Mouse (Mus musculus): ENCODE data around the gene Wdr20.

Gene Wdr20

DNA sequence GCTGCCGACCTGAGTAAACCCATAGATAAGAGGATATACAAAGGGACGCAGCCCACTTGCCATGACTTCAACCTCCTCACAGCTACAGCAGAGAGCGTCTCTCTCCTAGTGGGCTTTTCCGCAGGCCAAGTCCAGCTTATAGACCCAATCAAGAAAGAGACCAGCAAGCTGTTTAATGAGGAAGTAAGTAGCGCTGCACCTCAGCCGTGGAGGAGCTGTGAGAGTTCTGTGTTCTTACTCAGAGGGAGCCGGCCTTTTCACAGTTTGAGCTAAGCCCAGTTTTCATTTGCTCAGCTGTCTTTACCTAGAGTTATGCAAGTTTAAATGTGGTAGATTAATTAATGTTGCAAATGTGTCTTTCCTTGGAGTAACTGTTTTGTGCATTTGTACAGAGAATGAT is 41.6 kb downstream of the Wdr20 start:
- no peak for DNase-seq (ENCODE audit: low spot score)

- DNase-seq (ENCODE audit: low spot score) = no peak
Observed at GRCm38 (mm10) chr12:110781181-110781580, 43.4 kb downstream of the Wdr20 start.

DNA sequence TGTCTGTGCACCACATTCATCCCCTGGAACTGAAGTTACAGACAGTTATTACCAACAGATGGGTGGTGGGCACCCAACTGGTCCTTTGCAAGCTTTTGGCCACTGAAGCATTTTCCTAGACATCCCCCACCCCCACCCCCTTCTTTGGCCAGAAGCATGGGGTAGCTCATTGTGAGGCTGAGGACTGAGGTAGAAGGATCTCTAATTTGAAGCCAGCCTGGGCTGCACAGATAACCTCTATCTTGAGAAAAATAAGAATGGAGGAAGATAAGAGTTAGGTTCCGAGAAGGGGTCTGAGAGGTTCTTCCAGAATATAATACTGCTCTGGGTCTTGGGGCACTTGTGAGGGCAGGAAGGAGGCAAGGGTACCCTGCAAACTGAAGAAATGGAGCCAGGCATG is 44.5 kb downstream of the Wdr20 start:
- no peak for DNase-seq (ENCODE audit: low spot score)

- DNase-seq (ENCODE audit: low spot score) = no peak
Observed at GRCm38 (mm10) chr12:110784211-110784610, 46.5 kb downstream of the Wdr20 start.

DNA sequence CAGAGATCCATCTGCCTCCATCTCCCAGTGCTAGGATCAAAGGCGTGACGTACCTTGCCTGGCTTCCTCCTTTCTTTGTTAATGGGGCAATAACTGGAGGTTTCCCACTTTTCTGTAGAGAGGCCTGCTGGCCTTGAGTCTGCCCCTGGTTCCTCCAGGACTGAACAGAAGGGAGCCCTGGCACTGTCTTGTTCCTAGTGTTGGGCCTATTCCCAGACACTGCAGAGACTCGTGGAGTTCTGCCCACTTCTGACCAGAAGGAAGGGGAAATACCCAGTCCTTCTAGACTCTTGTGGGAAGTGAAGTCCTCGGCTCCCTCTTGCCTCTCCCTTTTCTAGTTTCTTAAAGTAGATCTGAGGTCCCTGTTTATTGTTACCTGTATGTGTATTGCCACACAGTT is 48.5 kb downstream of the Wdr20 start:
- DNase-seq (ENCODE audit: low spot score) = no peak

GRCm38 (mm10) chr12:110790580-110790979 is 52.8 kb downstream of the Wdr20 start:
- DNase-seq (ENCODE audit: low spot score) = no peak

DNA sequence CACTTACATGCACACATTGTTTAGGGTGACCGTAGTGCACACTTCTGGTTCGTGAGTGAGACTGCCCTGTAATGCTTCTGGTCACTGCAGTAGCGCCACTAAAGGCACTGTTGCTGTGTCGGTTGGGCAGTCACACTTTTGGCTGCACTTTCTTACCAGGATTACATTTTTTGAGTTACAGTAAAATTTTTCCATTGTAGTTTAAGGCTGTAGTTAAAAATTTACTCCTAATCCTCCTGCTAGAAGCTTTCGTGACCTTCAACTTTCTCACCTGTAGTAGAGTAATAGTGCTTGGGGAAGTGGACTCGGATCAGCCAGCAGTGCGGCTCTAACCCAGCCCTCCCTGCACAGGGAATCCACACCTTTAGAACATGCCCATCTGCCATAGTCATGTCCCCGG is 53.3 kb downstream of the Wdr20 start:
- DNase-seq (ENCODE audit: low spot score) = no peak

GRCm38 (mm10) chr12:110795035-110795434 is 57.3 kb downstream of the Wdr20 start:
- no peak for DNase-seq (ENCODE audit: low spot score)

- no peak for DNase-seq (ENCODE audit: low spot score)
Observed at GRCm38 (mm10) chr12:110796748-110797147, 59.0 kb downstream of the Wdr20 start.

DNA sequence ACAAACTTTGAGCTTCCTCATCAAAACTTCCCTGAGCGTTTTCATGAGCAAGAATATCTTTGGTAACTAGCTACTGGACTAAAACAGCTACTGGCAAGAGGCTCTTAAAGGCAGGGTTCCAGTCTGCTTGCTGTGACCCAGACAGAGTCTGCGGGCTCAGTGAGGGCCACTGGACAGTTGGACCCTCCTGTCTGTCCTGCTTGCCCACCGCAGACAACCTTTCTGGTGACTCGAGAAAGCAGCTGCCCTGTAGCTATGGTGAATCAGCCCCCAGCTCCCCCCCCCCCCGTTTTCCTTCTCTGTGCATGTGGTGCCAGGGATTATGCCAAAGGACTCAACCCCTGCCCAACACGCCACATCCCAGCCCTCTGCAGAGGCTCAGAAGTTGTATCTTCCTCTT is 59.5 kb downstream of the Wdr20 start:
- no peak for DNase-seq (ENCODE audit: low spot score)

DNA sequence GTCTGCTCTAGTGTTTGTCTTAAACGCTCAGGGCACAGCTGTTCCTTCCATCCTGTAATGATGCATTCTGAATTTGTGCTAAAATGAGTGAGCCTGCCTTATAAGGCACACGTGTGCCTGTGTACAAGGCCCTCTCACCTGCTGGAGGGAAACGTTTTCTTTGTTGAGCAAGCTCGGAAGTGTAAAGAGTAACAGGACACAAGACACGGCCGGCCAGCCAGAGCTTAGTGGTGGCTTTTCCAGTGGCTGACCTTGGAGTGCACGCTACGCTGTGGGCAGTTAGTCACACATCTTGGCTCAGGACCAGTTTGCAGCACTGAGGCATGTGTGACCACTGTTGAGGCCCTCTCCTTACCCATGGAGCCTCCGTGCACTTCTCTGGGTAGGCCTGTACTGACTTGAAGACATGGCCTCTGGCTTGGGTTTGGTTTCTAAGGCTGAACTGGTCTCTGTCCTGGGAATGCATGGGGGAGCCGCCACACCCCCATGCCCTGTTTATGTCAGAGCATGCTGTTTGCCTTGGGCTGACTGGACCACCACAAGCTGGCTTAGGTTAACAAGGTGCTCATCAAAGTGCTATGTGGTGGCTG is 60.2 kb downstream of the Wdr20 start:
- DNase-seq (ENCODE audit: low spot score) = no peak

DNA sequence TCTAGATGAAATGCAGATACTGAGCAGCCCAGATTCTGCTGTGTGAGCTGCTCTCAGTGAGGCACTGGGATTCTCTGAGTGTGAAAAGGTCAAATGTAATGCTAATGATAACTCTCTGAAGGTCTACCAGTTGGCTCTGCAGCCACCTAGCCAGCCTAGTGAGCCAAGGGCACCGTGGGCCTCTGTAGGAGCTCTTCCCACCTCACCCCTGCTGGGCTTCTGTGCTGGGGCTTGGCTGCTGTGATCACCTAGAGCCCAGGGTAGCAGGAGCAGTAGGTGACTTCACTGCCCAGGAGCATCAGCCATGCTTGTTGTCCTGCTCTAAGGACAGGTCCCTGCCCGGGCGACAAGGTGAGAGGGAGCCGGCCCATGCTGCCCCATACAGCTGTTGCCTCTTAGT is 61.5 kb downstream of the Wdr20 start:
- DNase-seq (ENCODE audit: low spot score) = no peak

- no peak for DNase-seq (ENCODE audit: low spot score)
Observed at GRCm38 (mm10) chr12:110801876-110802464, 64.2 kb downstream of the Wdr20 start.

DNA sequence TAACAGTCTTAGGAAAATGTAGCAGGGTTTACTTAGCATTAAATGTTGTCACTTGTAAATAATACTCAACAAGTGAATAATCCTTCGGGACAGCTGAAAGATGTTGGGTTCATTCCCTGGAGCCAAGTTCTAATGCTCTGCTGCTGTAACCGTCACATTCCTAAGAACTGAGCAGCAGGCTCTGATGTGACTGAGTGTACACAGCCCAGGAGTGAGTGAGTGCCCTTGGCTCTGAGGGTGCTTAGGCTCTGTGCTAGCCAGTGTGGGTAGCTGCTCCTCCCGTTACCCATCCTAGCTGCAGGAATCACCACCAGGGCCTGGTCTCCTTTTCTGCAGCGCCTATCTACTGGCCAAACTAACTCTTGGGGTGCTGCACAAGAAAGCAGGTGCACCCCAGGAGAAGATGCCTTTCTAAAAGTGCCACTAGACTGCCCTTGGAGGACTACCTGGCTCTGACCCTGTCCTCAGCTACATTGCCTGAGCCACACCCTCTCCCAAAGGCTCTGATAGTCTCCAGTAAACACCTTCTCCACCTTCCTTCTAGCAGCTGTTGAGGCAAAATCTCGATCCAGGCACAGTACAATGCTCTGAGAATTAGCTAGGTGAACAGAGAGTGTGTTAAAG is 65.0 kb downstream of the Wdr20 start:
- no peak for DNase-seq (ENCODE audit: low spot score)

DNA sequence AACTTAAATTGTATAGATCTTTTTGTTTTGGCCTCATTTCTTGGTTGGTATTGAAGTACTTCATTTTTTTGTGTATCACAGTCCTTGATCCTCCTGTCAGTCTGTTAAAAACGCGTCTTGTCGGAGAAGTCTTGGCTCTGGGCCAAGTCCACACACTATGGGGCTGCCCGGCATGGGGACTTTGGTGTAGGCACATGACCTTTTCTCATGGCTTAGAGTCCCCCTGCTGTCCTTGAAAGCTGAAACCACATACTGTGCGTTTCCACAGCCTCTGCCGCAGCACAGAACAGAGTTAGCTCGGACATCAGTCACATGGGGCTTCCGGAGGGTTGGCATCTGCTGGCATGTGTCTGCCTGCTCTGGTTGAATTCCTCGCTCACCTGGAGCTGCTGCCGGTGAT is 66.5 kb downstream of the Wdr20 start:
- no peak for DNase-seq (ENCODE audit: low spot score)

GRCm38 (mm10) chr12:110806301-110806970 is 68.7 kb downstream of the Wdr20 start:
- no peak for DNase-seq (ENCODE audit: low spot score)

DNA sequence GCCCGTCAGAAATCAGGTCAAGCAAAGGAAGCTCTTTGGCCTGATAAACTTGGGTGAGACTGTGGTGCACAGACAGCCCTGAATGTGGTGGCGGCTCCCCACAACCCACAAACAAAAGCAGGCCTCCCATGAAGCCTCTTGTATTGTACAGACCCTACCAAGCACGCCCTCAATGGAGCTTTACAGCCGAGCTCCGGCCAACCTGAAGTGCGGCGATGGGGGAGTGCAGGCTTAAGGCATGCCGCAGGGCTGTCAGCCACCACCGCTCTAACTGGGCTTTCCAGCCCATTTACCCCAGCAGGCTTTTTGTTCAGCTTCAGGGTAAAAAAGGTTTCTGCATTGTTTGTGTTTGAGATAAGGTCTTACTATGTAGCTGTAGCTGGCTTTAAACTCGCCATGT is 70.7 kb downstream of the Wdr20 start:
- DNase-seq (ENCODE audit: low spot score) = no peak

DNA sequence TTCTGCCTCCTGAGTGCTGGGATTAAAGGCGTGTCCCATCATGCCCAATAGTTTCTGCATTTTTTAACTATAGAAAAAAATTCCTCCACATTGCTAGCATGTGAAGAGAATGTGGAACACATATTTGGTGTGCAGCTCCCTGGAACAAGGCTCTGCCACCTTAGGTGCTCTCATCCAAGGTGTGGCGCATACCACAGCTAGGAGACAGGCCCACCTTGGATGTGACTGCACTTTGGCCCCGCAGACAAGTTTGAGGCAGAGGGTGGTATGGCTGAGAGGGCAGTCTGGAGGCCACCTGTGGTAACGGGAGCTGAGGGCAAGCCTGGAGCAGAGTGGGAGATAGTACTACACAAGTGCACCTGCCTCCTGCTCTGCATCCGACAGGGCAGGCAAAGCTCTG is 71.1 kb downstream of the Wdr20 start:
- DNase-seq (ENCODE audit: low spot score) = no peak

GRCm38 (mm10) chr12:110813132-110813531 is 75.4 kb downstream of the Wdr20 start:
- DNase-seq (ENCODE audit: low spot score) = no peak

- DNase-seq (ENCODE audit: low spot score) = no peak
Observed at GRCm38 (mm10) chr12:110813624-110814023, 75.9 kb downstream of the Wdr20 start.

DNA sequence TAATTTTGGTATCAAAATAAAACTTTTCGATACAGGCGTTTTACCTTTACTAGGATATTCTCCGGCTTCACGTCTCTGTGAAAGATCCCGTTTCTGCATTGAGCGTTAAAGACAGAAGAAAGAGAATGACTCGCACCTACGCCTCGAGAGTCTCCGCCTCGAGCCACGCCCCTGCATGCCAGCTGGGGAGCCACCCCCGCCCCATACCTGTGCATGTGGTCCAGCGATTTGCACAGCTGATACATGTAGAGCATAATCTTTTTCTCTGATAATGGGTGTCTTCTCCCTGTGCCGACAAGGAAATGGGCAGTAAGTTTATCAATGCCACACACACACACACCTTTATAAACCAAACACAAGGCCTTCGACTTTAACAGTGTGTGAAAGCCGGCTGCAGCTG is 77.2 kb downstream of the Wdr20 start:
- DNase-seq (ENCODE audit: low spot score) = no peak

- no peak for DNase-seq (ENCODE audit: low spot score)
Observed at GRCm38 (mm10) chr12:110816833-110817232, 79.1 kb downstream of the Wdr20 start.

DNA sequence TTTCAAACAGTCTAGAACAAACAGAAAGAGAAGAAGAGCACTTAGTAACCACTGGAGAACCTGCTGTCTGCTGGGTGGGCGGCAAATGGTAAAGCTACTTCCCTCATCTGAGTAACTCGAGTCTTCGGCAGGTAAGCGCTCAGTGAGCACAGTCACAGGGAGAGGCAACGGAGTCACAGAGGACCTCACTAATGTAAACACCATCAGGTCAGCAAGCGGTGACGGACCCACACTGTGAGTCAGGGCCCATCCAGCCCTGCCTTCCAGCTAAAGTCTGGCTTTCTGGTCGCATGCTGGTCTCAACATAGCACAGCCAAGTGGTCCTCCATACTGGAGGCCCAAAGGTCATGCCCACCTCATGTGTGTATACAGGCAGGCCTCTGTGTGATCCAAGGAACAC is 81.6 kb downstream of the Wdr20 start:
- no peak for DNase-seq (ENCODE audit: low spot score)
